Mouse (Mus musculus) bone marrow macrophage, adult 2 months (primary cell): ENCODE results near the gene Sesn1.

ENCODE experiments used
- CTCF ChIP-seq: IDR thresholded peaks from 2 replicates; pipeline ENCODE4 v1.5.1; 2012; ENCODE audit warnings: low read depth, mild to moderate bottlenecking, low read length, moderate library complexity
- POLR2A ChIP-seq: IDR thresholded peaks from 2 replicates; pipeline ENCODE4 v1.6.1; 2012; ENCODE audit warnings: mild to moderate bottlenecking, low read depth, low read length, borderline replicate concordance

- no peak for TF ChIP-seq POLR2A
- TF ChIP-seq CTCF, result no peak
Measured at GRCm38 (mm10) chr10:41823916-41824315, 14.2 kb downstream of the Sesn1 start.
